Mouse (Mus musculus) CH12.LX (cell line): ENCODE measurements around the gene Tmco5. TPM values are rescaled to one million over a fixed set of nuclear protein-coding genes. Genes with fewer than 3 reads are reported as not detected.

Experiments used
- DNase-seq: peaks from one replicate; pipeline ENCODE4 v3.0.0-alpha.2; 2013; ENCODE audit errors: extremely low read depth
- H3K27ac ChIP-seq: 2 replicates; pipeline ENCODE4 v1.5.1; 2012; ENCODE audit warnings: low read depth, mild to moderate bottlenecking, control low read depth, moderate library complexity; ENCODE audit not compliant: insufficient read depth
- H3K27me3 ChIP-seq: replicated peaks from 2 replicates; pipeline ENCODE3; 2012; ENCODE audit warnings: inconsistent platforms
- H3K36me3 ChIP-seq, 2 experiments: replicated peaks in 1 of 2; 2 replicates each; pipeline versions ENCODE3 to v1.6.1; 2012; ENCODE audit warnings: inconsistent platforms in 1 of 2, low read length in 1 of 2, mild to moderate bottlenecking in 1 of 2, mixed read lengths in 1 of 2, moderate library complexity in 1 of 2; ENCODE audit not compliant: control insufficient read depth in 1 of 2, insufficient read depth in 1 of 2
- H3K4me1 ChIP-seq, 2 experiments: 2 replicates each; pipeline ENCODE4 v1.6.1; 2012; ENCODE audit warnings: inconsistent platforms in 1 of 2, moderate library complexity in 1 of 2; ENCODE audit not compliant: insufficient read depth in 2 of 2, control insufficient read depth in 1 of 2
- H3K4me2 ChIP-seq: 2 replicates; pipeline ENCODE4 v1.6.1; 2012; ENCODE audit warnings: low read depth, mild to moderate bottlenecking, control low read depth; ENCODE audit not compliant: poor library complexity, insufficient read depth, severe bottlenecking
- H3K4me3 ChIP-seq, 3 experiments: fragments of 150-350 bp in 1 of 3; sonication (generic) in 1 of 3; replicated peaks in 1 of 3; 2 replicates each; pipeline versions ENCODE3 to v1.5.1; 2011 to 2012; ENCODE audit warnings: low read depth in 2 of 3, low read length in 2 of 3, mild to moderate bottlenecking in 2 of 3, moderate library complexity in 2 of 3, control low read depth in 1 of 3, improper control_type of control experiment in 1 of 3, inconsistent platforms in 1 of 3, mixed read lengths in 1 of 3; ENCODE audit not compliant: poor library complexity in 1 of 3
- H3K79me2 ChIP-seq: replicated peaks from 2 replicates; pipeline ENCODE4 v1.6.1; 2012; ENCODE audit warnings: mild to moderate bottlenecking, moderate library complexity; ENCODE audit not compliant: control insufficient read depth, poor library complexity, insufficient read depth, severe bottlenecking; ENCODE audit errors: extremely low read depth
- H3K9ac ChIP-seq: 2 replicates; pipeline ENCODE4 v1.6.1; 2012; ENCODE audit warnings: low read depth, mild to moderate bottlenecking, control low read depth, moderate library complexity; ENCODE audit not compliant: insufficient read depth
- H3K9me3 ChIP-seq: replicated peaks from 2 replicates; pipeline ENCODE3; 2012; ENCODE audit warnings: low read length, inconsistent platforms, mixed read lengths
- BHLHE40 ChIP-seq: IDR thresholded peaks from 2 replicates; pipeline ENCODE4 v1.6.1; 2011; ENCODE audit warnings: mild to moderate bottlenecking, low read depth, low read length, improper control_type of control experiment
- CHD1 ChIP-seq: IDR thresholded peaks from 2 replicates; pipeline ENCODE4 v1.6.1; 2012; ENCODE audit warnings: low read depth, low read length, improper control_type of control experiment, inconsistent platforms
- CTCF ChIP-seq, 2 experiments: IDR thresholded peaks in 1 of 2; conservative IDR thresholded peaks in 1 of 2; 2 replicates each; pipeline ENCODE4 v1.5.1; 2011 to 2012; ENCODE audit warnings: low read depth in 2 of 2, low read length in 2 of 2, improper control_type of control experiment in 1 of 2, inconsistent platforms in 1 of 2, mild to moderate bottlenecking in 1 of 2, moderate library complexity in 1 of 2
- E2F4 ChIP-seq: IDR thresholded peaks from 2 replicates; pipeline ENCODE4 v1.6.1; 2011; ENCODE audit warnings: low read depth, low read length, improper control_type of control experiment; ENCODE audit not compliant: insufficient replicate concordance
- ELF1 ChIP-seq: IDR thresholded peaks from 2 replicates; pipeline ENCODE4 v1.6.1; 2014; ENCODE audit warnings: low read depth, mild to moderate bottlenecking, inconsistent platforms, low read length, improper control_type of control experiment
- ETS1 ChIP-seq: conservative IDR thresholded peaks from 2 replicates; pipeline ENCODE4 v1.6.1; 2012; ENCODE audit warnings: low read depth, mild to moderate bottlenecking, inconsistent platforms, low read length, improper control_type of control experiment, moderate library complexity
- GABPA ChIP-seq: IDR thresholded peaks from 2 replicates; pipeline ENCODE4 v1.6.1; 2012; ENCODE audit warnings: low read depth, low read length, improper control_type of control experiment, inconsistent platforms; ENCODE audit not compliant: insufficient replicate concordance
- HCFC1 ChIP-seq: IDR thresholded peaks from 2 replicates; pipeline ENCODE4 v1.6.1; 2012; ENCODE audit warnings: low read depth, mild to moderate bottlenecking, inconsistent platforms, low read length, improper control_type of control experiment
- IRF4 ChIP-seq: IDR thresholded peaks from 2 replicates; pipeline ENCODE4 v1.6.1; 2014; ENCODE audit warnings: low read depth, mild to moderate bottlenecking, inconsistent platforms, low read length, improper control_type of control experiment
- JUND ChIP-seq: conservative IDR thresholded peaks from 2 replicates; pipeline ENCODE4 v1.6.1; 2011; ENCODE audit warnings: low read depth, low read length, improper control_type of control experiment
- MAX ChIP-seq: IDR thresholded peaks from 2 replicates; pipeline ENCODE4 v1.6.1; 2011; ENCODE audit warnings: low read length, improper control_type of control experiment
- MXI1 ChIP-seq: IDR thresholded peaks from 2 replicates; pipeline ENCODE4 v1.6.1; 2011; ENCODE audit warnings: mild to moderate bottlenecking, low read depth, low read length, improper control_type of control experiment
- NRF1 ChIP-seq: IDR thresholded peaks from 2 replicates; pipeline ENCODE4 v1.6.1; 2014; ENCODE audit warnings: low read depth, mild to moderate bottlenecking, inconsistent platforms, low read length, improper control_type of control experiment, moderate library complexity
- POLR2A ChIP-seq: IDR thresholded peaks from 2 replicates; pipeline ENCODE4 v1.6.1; 2011; ENCODE audit warnings: low read depth, mild to moderate bottlenecking, improper control_type of control experiment, low read length
- TCF12 ChIP-seq: IDR thresholded peaks from 2 replicates; pipeline ENCODE4 v1.6.1; 2014; ENCODE audit warnings: low read depth, mild to moderate bottlenecking, inconsistent platforms, low read length, improper control_type of control experiment
- UBTF ChIP-seq: IDR thresholded peaks from 2 replicates; pipeline ENCODE4 v1.6.1; 2012; ENCODE audit warnings: low read depth, mild to moderate bottlenecking, inconsistent platforms, low read length, improper control_type of control experiment, moderate library complexity
- ZKSCAN1 ChIP-seq: IDR thresholded peaks from 2 replicates; pipeline ENCODE4 v1.6.1; 2012; ENCODE audit warnings: low read depth, inconsistent platforms, low read length, improper control_type of control experiment, borderline replicate concordance
- ZNF384 ChIP-seq: IDR thresholded peaks from 2 replicates; pipeline ENCODE4 v1.6.1; 2012; ENCODE audit warnings: low read depth, low read length, improper control_type of control experiment, inconsistent platforms
- dilution Hi-C: fragments of 300-500 bp; cut with MboI; formaldehyde crosslinking; loops from 2 replicates; pipeline ENCODE4 v1.14.3; 2020; ENCODE audit warnings: low sequenced_read_pairs; ENCODE audit not compliant: extremely low pct_unique_long_range_greater_than_20kb, extremely low pct_ligation_motif_present
- in situ Hi-C: fragments of 300-500 bp; cut with MboI; formaldehyde crosslinking; loops from 3 replicates; pipeline ENCODE4 v1.14.3; 2019; ENCODE audit warnings: low sequenced_read_pairs, low pct_ligation_motif_present, low pct_unique_long_range_greater_than_20kb, mixed read lengths
- polyA plus RNA-seq: library from polyadenylated mRNA; unstranded; fragments of >175 nt; gene quantifications from 2 replicates; pipeline ENCODE4 v1.2.1, GENCODE M21; 2012; ENCODE audit warnings: low read depth; ENCODE audit not compliant: insufficient read length
- total RNA-seq, 2 experiments: library from RNA; depleted of rRNA; stranded (reverse); fragments of 300-350 nt in 1 of 2; fragments of >200 nt in 1 of 2; gene quantifications; 2 replicates each; pipeline ENCODE4 v1.2.3; 2012 to 2014

Gene Tmco5
- total and polyA plus RNA-seq, 3 experiments = not detected

DNA sequence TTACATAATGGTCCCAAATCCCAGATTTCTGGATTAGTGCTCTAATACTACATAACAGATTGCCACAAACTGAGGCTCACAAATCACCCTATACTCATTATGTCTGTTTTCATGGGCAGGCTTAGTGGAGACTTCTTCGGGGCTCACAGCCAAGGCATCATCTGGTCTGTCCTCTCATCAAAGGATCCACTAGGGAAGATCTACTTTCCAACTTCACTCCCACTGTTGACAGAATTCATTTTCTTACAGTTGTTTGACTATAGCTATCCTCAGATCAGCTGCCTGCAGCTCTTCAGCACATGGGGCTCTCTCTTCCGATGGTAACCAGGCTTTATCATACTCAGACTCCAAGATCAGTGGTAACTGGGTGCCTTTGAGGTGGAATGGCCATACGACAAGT is 45.2 kb downstream of the Tmco5 start:
- peaks cover 6% of the 10 kb centered on the region for H3K9me3 ChIP-seq
- H3K27me3 ChIP-seq = no peaks in the 10 kb centered on the region
- H3K4me1 ChIP-seq = no peaks in the 10 kb centered on the region
- no peak overlapping the region for H3K27ac ChIP-seq
- dilution Hi-C loops = no loop called here
- H3K4me3 ChIP-seq = no peak overlapping the region
- H3K36me3 ChIP-seq = no peaks in the 10 kb centered on the region
- no peak for DNase-seq
- TF ChIP-seq MAX = no peak
- TF ChIP-seq GABPA = no peak
- no peak for TF ChIP-seq NRF1
- TF ChIP-seq CHD1 = no peak
- TF ChIP-seq ETS1 = no peak
- no peak for TF ChIP-seq TCF12
- TF ChIP-seq CTCF (conservative IDR thresholded peaks at IDR 0.05 in 1 of 2, IDR thresholded peaks at IDR 0.05 in 1 of 2; ENCODE audit: low read depth in 2 of 2, low read length in 2 of 2) = no peak
- TF ChIP-seq ZKSCAN1 = no peak
- H3K4me2 ChIP-seq = no peak overlapping the region
- in situ Hi-C loops = no loop called here
- no peaks in the 10 kb centered on the region for H3K79me2 ChIP-seq
- H3K9ac ChIP-seq = no peak overlapping the region

DNA sequence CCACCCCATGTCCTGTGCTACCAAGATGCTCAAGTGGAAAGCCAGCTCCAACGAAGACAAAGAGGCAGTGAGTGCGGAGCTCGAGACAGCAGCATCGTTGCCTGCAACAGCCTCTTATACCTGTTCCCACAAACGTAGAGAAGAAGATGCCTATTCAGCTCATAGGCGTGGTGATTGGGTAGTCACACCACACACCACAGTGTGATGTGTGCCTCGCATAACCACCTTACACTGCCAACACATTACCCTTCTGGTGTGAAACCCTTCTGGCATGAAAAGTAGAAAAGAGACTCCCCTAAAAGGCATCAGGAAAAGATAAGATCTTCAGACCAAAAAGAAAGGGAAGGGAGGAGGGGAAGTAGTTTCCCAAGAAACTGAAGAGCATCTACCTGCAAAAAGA is 45.8 kb downstream of the Tmco5 start:
- H3K36me3 ChIP-seq = no peaks in the 10 kb centered on the region
- H3K9me3 ChIP-seq = peaks cover 6% of the 10 kb centered on the region
- DNase-seq = no peak
- in situ Hi-C loops (no loop called here), dilution Hi-C loops (no loop called here)
- H3K4me2 ChIP-seq = no peak overlapping the region
- TF ChIP-seq MXI1 (no peak), ZNF384 (no peak), BHLHE40 (no peak)
- no peaks in the 10 kb centered on the region for H3K27me3 ChIP-seq
- no peaks in the 10 kb centered on the region for H3K4me1 ChIP-seq
- H3K9ac ChIP-seq = no peak overlapping the region
- H3K27ac ChIP-seq = no peak overlapping the region
- H3K4me3 ChIP-seq = no peak overlapping the region
- no peaks in the 10 kb centered on the region for H3K79me2 ChIP-seq

DNA sequence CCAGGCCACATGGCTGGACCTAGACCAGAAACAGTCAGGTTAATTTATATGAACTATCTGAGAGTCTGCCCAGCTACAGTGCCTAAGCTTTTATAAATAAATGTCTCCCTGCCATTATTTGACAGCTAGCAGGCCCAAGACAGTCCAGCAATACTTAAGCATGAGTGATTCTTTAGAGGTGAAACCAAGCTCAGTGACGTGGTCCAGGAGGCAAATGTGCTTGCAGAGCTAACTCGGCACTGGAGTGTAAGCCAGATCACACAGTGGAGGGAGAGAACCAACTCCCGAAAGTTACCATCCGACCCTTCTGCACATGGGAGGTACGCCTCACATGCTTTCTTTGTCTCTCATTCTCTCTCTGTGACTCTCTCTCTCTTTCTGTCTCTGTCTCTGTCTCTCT is 46.7 kb downstream of the Tmco5 start:
- no peak overlapping the region for H3K4me2 ChIP-seq
- H3K4me3 ChIP-seq = no peak overlapping the region
- no peaks in the 10 kb centered on the region for H3K4me1 ChIP-seq
- no peak for DNase-seq
- in situ Hi-C loops = no loop called here
- dilution Hi-C loops = no loop called here
- no peak overlapping the region for H3K27ac ChIP-seq
- H3K79me2 ChIP-seq = no peaks in the 10 kb centered on the region
- peaks cover 6% of the 10 kb centered on the region for H3K9me3 ChIP-seq
- no peaks in the 10 kb centered on the region for H3K27me3 ChIP-seq
- TF ChIP-seq HCFC1 = no peak
- TF ChIP-seq BHLHE40 = no peak
- no peak for TF ChIP-seq IRF4
- TF ChIP-seq UBTF = no peak
- TF ChIP-seq MXI1 = no peak
- TF ChIP-seq ELF1 = no peak
- TF ChIP-seq E2F4 = no peak
- TF ChIP-seq POLR2A = no peak
- no peak for TF ChIP-seq JUND
- TF ChIP-seq, all 38 proteins: peak for 0
- H3K9ac ChIP-seq = no peak overlapping the region
- no peaks in the 10 kb centered on the region for H3K36me3 ChIP-seq
